Mouse (Mus musculus) intestine, embryonic 14.5 days (tissue): ENCODE measurements around the gene Kcnh8. TPM values are rescaled to one million over a fixed set of nuclear protein-coding genes. Genes with fewer than 3 reads are reported as not detected.

Experiments
- ATAC-seq: fragments of 200-750 bp; cut with Nextera tagmentation; replicated peaks from 2 replicates; pipeline ENCODE4 v1.8.0; 2017; ENCODE audit warnings: low read depth, moderate number of reproducible peaks, moderate TSS enrichment, moderate library complexity; ENCODE audit not compliant: low FRiP score, low TSS enrichment
- DNase-seq: peaks from one replicate; pipeline ENCODE4 v3.0.0-alpha.2; 2018; ENCODE audit warnings: low spot score
- H3K27ac ChIP-seq: fragments of 300-500 bp; sonication (generic); 2 replicates; pipeline ENCODE4 v1.5.1; 2014; ENCODE audit warnings: low read depth, mild to moderate bottlenecking, control low read depth
- H3K27me3 ChIP-seq: fragments of 300-500 bp; sonication (generic); replicated peaks from 2 replicates; pipeline ENCODE4 v1.6.1; 2014; ENCODE audit warnings: low read length, control low read depth; ENCODE audit not compliant: control insufficient read depth, insufficient read depth
- H3K36me3 ChIP-seq: fragments of 300-500 bp; sonication (generic); 2 replicates; pipeline ENCODE4 v1.6.1; 2014; ENCODE audit warnings: low read length, control low read depth; ENCODE audit not compliant: control insufficient read depth, insufficient read depth
- H3K4me1 ChIP-seq: fragments of 300-500 bp; sonication (generic); replicated peaks from 2 replicates; pipeline ENCODE4 v1.6.1; 2014; ENCODE audit warnings: low read length, control low read depth, mixed read lengths; ENCODE audit not compliant: control insufficient read depth, insufficient read depth
- H3K4me2 ChIP-seq: fragments of 300-500 bp; sonication (generic); 2 replicates; pipeline ENCODE4 v1.6.1; 2014; ENCODE audit warnings: low read length
- H3K4me3 ChIP-seq: fragments of 300-500 bp; sonication (generic); 2 replicates; pipeline ENCODE4 v1.5.1; 2014; ENCODE audit warnings: low read depth, low read length, control low read depth, mixed read lengths
- H3K9ac ChIP-seq: fragments of 300-500 bp; sonication (generic); 2 replicates; pipeline ENCODE4 v1.6.1; 2014; ENCODE audit warnings: mild to moderate bottlenecking, low read length
- H3K9me3 ChIP-seq: fragments of 300-500 bp; sonication (generic); 2 replicates; pipeline ENCODE4 v1.6.1; 2016; ENCODE audit warnings: low read length, control low read depth; ENCODE audit not compliant: control insufficient read depth
- WGBS: fragments of 180-500 bp; shearing (Covaris S2); extraction: QIAGEN DNeasy Blood & Tissue Kit; methylation state at CpG from one replicate; pipeline ENCODE4 v1.1.7; 2014; 5-methylcytosine and 5-hydroxymethylcytosine counted together
- polyA plus RNA-seq: library from polyadenylated mRNA; unstranded; fragments of >200 nt; fragmentation: Nextera tagmentation; extraction: Ambion mirVana; gene quantifications from 2 replicates; pipeline ENCODE4 v1.2.1, GENCODE M21; 2014

Kcnh8 gene
- polyA plus RNA-seq, 1 experiment from 2014 or later, result 0.72 TPM

GRCm38 (mm10) chr17:52728806-52729205 lies 126.3 kb downstream of the Kcnh8 start:
- ATAC-seq (no peak), DNase-seq (no peak)
- no peak overlapping the region for H3K4me3 ChIP-seq
- 78% methylated on average over 2 of the region's 2 CpGs for WGBS
- H3K9me3 ChIP-seq, result no peaks in the 10 kb centered on the region
- H3K4me2 ChIP-seq, result no peak overlapping the region
- H3K4me1 ChIP-seq, result no peaks in the 10 kb centered on the region
- H3K27ac ChIP-seq, result no peak overlapping the region
- no peak overlapping the region for H3K9ac ChIP-seq
- no peaks in the 10 kb centered on the region for H3K27me3 ChIP-seq
- no peaks in the 10 kb centered on the region for H3K36me3 ChIP-seq

GRCm38 (mm10) chr17:52738436-52738835 lies 135.9 kb downstream of the Kcnh8 start:
- H3K9ac ChIP-seq, result no peak overlapping the region
- ATAC-seq (no peak), DNase-seq (no peak)
- H3K9me3 ChIP-seq, result no peaks in the 10 kb centered on the region
- H3K4me1 ChIP-seq, result no peaks in the 10 kb centered on the region
- H3K4me2 ChIP-seq, result no peak overlapping the region
- no peak overlapping the region for H3K27ac ChIP-seq
- H3K27me3 ChIP-seq, result no peaks in the 10 kb centered on the region
- H3K4me3 ChIP-seq, result no peak overlapping the region
- H3K36me3 ChIP-seq, result no peaks in the 10 kb centered on the region

- ATAC-seq, result no peak
- no peaks in the 10 kb centered on the region for H3K9me3 ChIP-seq
- H3K27me3 ChIP-seq, result no peaks in the 10 kb centered on the region
- DNase-seq, result no peak
- H3K9ac ChIP-seq, result no peak overlapping the region
- H3K4me2 ChIP-seq, result no peak overlapping the region
- no peaks in the 10 kb centered on the region for H3K36me3 ChIP-seq
- H3K4me1 ChIP-seq, result no peaks in the 10 kb centered on the region
- no peak overlapping the region for H3K27ac ChIP-seq
- 58% methylated on average over 3 of the region's 3 CpGs for WGBS
- no peak overlapping the region for H3K4me3 ChIP-seq
Observed at GRCm38 (mm10) chr17:52788151-52788550, 185.6 kb downstream of the Kcnh8 start.

- WGBS, result 57% methylated on average over 6 of the region's 6 CpGs
- H3K9ac ChIP-seq, result no peak overlapping the region
- no peak overlapping the region for H3K4me3 ChIP-seq
- no peak for DNase-seq
- H3K27me3 ChIP-seq, result no peaks in the 10 kb centered on the region
- no peaks in the 10 kb centered on the region for H3K4me1 ChIP-seq
- ATAC-seq, result no peak
- H3K4me2 ChIP-seq, result no peak overlapping the region
- H3K36me3 ChIP-seq, result no peaks in the 10 kb centered on the region
- no peaks in the 10 kb centered on the region for H3K9me3 ChIP-seq
- no peak overlapping the region for H3K27ac ChIP-seq
Observed at GRCm38 (mm10) chr17:52804463-52804862, 202.0 kb downstream of the Kcnh8 start.

- Histone ChIP-seq H3K9me3 (0 out of 2 replicates have a peak, but pooled peaks cover 2% of the 10 kb centered on the region), H3K4me2 (no peak overlapping the region), H3K9ac (no peak overlapping the region), H3K4me3 (no peak overlapping the region), H3K27me3 (no peaks in the 10 kb centered on the region), H3K36me3 (no peaks in the 10 kb centered on the region), H3K4me1 (no peaks in the 10 kb centered on the region), H3K27ac (no peak overlapping the region)
- DNase-seq (no peak), ATAC-seq (no peak)
- 67% methylated on average over 1 of the region's 1 CpGs for WGBS
Observed at GRCm38 (mm10) chr17:52810773-52811172, 208.3 kb downstream of the Kcnh8 start.

GRCm38 (mm10) chr17:52819007-52819406 lies 216.5 kb downstream of the Kcnh8 start:
- DNase-seq (no peak), ATAC-seq (no peak)
- H3K4me1 ChIP-seq, result no peaks in the 10 kb centered on the region
- H3K4me2 ChIP-seq, result no peak overlapping the region
- H3K27me3 ChIP-seq, result no peaks in the 10 kb centered on the region
- H3K9me3 ChIP-seq, result 0 out of 2 replicates have a peak, but pooled peaks cover 2% of the 10 kb centered on the region
- H3K4me3 ChIP-seq, result no peak overlapping the region
- no peak overlapping the region for H3K9ac ChIP-seq
- no peaks in the 10 kb centered on the region for H3K36me3 ChIP-seq
- WGBS, result 71% methylated on average over 1 of the region's 1 CpGs
- no peak overlapping the region for H3K27ac ChIP-seq

- Histone ChIP-seq H3K27ac (no peak overlapping the region), H3K27me3 (no peaks in the 10 kb centered on the region), H3K36me3 (no peaks in the 10 kb centered on the region), H3K9me3 (no peaks in the 10 kb centered on the region), H3K4me1 (no peaks in the 10 kb centered on the region), H3K4me2 (no peak overlapping the region), H3K4me3 (no peak overlapping the region), H3K9ac (no peak overlapping the region)
- 97% methylated on average over 4 of the region's 4 CpGs for WGBS
- ATAC-seq (no peak), DNase-seq (no peak)
Observed at GRCm38 (mm10) chr17:52829678-52830077, 227.2 kb downstream of the Kcnh8 start.

GRCm38 (mm10) chr17:52873195-52873594 lies 270.7 kb downstream of the Kcnh8 start:
- DNase-seq (no peak), ATAC-seq (no peak)
- Histone ChIP-seq H3K27me3 (no peaks in the 10 kb centered on the region), H3K9me3 (no peaks in the 10 kb centered on the region), H3K36me3 (no peaks in the 10 kb centered on the region), H3K4me1 (no peaks in the 10 kb centered on the region), H3K9ac (no peak overlapping the region), H3K27ac (no peak overlapping the region), H3K4me2 (no peak overlapping the region), H3K4me3 (no peak overlapping the region)
- WGBS, result 80% methylated on average over 3 of the region's 3 CpGs

GRCm38 (mm10) chr17:52878964-52879363 lies 276.5 kb downstream of the Kcnh8 start:
- no peaks in the 10 kb centered on the region for H3K36me3 ChIP-seq
- no peaks in the 10 kb centered on the region for H3K27me3 ChIP-seq
- H3K27ac ChIP-seq, result no peak overlapping the region
- DNase-seq (no peak), ATAC-seq (no peak)
- WGBS, result 50% methylated on average over 1 of the region's 1 CpGs
- H3K4me3 ChIP-seq, result no peak overlapping the region
- no peak overlapping the region for H3K9ac ChIP-seq
- H3K9me3 ChIP-seq, result no peaks in the 10 kb centered on the region
- no peaks in the 10 kb centered on the region for H3K4me1 ChIP-seq
- H3K4me2 ChIP-seq, result no peak overlapping the region
